Mouse (Mus musculus) cerebral cortex, adult 2 months (tissue): ENCODE results near the gene Olfr311.

Experiments
- WGBS: fragments of 180-500 bp; shearing (Covaris S2); methylation state at CpG from one replicate; pipeline ENCODE4 v1.1.7; 2018; 5-methylcytosine and 5-hydroxymethylcytosine counted together

Olfr311 gene

DNA sequence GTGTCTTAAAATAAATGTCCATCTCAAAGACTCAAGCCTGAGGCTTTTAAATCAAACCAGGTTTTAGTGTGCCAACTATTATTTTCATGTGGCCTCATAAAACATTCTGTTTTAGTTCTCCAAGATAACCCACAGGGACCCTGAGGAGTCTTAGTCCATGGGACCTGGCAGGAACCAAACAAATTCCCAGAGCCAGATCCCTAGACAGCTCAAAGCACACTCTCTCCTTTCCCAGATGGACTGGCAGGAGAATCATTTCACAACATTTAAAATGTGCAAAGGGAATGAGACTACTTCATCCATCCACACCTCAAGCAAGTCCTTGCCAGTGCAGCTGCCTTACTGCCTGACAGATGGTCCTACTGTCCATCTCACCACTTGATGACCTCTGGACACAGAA is at the start of gene Olfr311:
Gene Olfr311 (plus strand): TSS at position 301 of the 400 bp plus-strand sequence.

DNA sequence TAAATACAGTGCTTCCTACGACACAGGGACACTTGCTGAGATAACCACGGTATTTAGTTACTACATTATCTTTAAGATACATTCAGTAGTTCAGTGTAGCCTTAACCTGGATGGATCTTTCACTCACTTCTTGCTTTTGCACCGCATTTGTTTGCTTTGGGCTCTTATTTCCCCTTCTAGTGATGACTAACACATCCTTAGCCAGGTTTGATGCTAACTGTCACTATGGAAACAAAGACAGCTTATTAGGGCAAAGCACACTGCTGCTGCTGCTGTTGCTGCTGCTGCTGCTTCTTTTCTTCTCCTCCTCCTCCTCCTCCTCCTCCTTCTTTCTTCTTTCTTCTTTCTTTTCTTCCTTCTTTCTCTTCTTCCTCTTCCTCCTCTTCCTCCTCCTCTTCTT is 49.5 kb upstream of the Olfr311 start:
- WGBS = 34% methylated on average over 3 of the region's 3 CpGs

DNA sequence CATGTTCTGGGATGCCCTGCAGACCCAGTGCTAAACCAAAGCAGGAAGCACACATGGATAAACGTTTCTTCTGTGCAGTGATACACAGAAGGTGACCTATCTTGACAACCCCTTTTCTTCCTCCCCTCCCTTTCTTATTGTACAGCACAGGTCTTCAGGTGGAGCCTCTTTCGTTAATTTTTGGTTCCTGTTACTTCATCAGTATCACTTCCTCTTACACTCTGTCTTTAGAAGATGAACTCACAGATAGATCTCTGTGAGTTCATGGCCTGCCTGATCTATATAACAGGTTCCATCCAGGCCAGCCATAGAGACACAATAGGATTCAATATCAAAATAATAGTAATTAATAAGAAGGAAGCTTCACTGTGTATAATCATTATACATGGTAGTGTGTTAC is 49.0 kb upstream of the Olfr311 start:
- 61% methylated on average over 2 of the region's 2 CpGs for WGBS

DNA sequence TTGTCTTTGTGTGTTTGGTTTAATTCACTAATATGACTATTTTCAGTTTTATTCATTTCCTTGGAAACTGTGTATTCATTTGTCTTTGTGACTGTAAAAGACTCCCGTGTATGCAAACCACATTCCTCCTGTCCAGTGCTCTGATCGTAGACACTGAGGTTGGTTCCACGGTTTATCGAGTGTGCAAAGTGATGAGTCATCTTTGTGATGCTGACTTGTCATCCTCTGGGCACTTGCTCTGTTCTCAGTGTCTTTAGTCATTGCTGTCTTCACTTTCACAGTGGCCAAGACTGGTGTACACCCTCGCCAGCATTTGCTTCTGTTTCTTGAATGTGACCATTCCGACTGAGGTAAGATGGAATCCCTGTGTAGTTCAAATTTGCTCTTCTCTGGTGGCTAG is 48.4 kb upstream of the Olfr311 start:
- 79% methylated on average over 6 of the region's 6 CpGs for WGBS

DNA sequence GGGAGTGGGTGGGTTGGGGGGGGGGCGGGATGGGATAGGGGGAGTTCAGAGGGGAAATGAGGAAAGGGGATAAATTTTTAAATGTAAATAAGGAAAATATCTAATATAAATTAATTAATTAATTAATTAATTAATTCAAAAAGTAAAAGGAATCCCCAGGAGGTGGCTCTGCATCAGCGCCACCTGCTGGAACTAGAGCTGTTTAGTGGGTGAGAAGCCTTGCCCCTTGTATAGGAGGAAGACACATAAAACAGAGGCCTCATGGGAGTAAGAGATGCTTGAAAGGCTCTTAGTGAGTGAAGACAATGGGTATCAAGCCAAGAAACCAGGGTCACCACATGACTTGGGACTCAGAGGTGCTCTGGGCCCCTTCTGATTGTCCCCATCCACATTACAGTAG is 43.2 kb upstream of the Olfr311 start:
- WGBS = 89% methylated on average over 2 of the region's 2 CpGs

DNA sequence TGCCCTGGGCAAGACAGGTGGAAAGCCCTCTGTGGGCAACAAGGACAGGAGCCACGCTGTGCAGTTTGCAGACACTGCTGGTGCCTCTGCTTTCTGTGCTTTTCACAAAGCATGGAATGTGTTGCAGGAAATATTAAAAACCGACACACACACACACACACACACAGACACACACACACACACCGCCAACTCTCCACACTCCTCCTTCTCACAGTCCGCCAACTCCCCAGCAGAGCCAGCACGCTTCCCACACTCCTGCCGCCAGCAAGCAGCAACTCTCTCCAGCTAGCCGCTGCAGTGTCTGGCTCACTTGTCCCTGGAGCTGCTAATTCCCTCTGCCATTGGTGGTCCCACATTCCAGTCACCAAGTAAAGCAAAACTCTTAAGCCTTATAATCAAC is 42.2 kb upstream of the Olfr311 start:
- WGBS = 42% methylated on average over 7 of the region's 7 CpGs

DNA sequence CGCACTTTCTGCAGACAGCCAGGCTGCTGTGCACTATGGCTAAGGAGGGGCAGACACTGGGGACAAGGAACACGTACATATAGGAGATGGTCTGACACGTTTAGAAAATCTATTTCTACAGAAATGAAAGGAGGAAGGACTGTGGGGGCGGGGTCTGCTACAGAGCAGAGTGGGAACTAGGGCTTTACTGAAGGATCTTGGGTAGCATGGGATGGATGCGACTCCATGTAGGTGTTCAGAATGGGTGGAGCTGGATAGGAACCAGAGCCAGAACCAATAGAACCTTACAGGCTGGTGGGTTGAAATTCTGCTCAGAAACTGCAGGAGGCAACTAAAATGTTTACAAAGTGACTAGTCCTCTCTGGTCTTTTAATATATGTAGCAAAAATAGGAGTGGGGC is 39.3 kb upstream of the Olfr311 start:
- 52% methylated on average over 5 of the region's 5 CpGs for WGBS

DNA sequence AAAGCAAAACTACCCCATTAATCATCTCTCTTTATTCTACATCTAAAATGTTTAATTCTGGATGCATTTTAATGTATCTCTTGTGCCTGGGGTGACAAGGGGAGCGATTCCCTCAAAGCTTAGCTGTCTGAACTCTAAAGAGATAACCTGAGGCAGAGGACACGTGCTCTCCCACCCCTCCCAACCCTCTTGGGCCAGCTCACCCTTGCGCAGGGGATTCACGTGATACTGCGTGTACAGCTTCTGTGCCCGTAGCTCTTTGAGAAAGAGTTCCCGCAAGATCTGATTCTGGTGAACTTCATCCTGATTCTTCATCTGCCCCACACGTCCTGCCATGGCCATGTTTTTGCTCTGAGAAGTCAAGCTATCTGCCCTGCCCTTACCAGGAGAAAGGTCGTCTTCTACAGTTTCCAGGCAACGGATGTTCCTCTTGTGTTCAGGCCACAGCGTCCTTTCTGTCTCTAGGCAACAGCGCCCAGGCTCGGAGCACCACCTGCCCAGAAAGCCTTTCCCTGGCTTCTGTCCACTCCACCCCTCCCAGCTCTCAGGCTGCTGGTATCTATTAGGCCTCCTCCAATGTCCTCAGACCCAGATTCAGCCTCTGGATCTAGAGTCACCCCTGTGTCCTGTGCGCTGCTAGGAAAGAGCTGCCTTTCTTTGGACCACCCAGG is 37.4 kb upstream of the Olfr311 start, which contains the start of gene Fam183b:
Gene Fam183b (minus strand): TSS at position 403 of the 671 bp plus-strand sequence.
- 30% methylated on average over 14 of the region's 14 CpGs for WGBS

DNA sequence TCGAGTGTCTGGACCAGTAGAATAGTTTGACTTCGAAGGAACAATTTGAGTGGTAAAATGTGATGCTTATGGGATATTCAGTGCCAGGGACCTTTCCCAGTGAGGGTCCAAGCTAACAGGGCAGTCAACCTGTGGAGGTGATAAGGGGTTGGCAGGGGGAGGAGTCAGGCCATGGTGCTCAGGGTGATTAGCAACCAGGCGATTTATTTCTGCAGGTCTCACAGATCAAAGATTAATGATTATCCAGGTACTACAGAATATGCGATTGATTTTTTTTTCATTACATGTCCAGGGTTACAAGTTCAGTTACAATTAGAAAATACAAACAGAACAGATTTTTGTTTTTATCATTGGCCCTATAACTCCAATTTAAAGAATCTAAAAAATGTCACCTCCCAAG is 35.2 kb upstream of the Olfr311 start:
- 88% methylated on average over 4 of the region's 4 CpGs for WGBS

DNA sequence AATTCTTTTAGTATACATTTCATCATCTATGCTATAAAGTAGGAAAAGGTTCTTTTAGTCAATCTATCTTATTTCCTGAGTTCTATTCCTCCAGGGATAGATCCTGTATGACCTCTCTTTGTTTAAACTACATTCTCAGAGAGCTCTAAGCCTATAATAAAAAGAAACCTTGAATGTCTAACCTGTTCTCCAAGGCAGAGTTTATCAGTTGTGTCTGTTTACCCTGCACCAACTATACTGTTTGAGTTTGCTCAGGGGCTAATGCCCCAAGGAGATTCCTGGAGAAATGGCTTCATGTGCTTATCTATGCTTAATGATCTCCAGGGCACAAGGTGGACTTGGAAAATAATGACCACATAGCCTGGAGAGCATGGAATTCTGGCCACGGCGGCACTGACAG is 34.7 kb upstream of the Olfr311 start:
- 74% methylated on average over 2 of the region's 2 CpGs for WGBS

DNA sequence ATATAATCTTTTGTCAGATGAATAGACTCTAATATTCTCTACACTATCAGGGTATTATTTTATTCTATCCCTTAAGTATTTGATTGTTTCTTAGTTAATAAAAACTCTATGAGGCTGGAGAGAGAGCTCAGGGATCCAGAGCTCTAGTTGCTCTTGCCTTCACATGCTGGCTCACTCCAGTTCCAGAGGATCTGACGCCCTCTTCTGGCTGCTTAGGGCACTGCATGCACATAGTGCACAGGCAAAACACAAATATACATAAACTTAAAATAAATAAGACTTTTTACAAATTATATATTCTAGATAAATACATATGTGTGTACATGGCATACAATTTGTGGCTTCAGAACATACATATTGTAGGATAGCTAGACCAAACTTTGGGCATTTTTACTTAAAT is 27.1 kb upstream of the Olfr311 start:
- 5% methylated on average over 1 of the region's 1 CpGs for WGBS

DNA sequence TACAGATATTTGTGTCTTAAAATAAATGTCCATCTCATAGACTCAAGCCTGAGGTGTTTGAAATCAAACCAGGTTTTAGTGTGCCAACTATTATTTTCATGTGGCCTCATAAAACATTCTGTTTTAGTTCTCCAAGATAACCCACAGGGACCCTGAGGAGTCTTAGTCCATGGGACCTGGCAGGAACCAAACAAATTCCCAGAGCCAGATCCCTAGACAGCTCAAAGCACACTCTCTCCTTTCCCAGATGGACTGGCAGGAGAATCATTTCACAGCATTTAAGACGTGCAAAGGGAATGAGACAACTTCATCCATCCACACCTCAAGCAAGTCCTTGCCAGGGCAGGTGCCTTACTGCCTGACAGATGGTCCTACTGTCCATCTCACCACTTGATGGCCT is 24.4 kb upstream of the Olfr311 start, which contains the start of gene Olfr313:
Gene Olfr313 (plus strand): TSS at position 301 of the 400 bp plus-strand sequence.
- WGBS = 59% methylated on average over 1 of the region's 1 CpGs

DNA sequence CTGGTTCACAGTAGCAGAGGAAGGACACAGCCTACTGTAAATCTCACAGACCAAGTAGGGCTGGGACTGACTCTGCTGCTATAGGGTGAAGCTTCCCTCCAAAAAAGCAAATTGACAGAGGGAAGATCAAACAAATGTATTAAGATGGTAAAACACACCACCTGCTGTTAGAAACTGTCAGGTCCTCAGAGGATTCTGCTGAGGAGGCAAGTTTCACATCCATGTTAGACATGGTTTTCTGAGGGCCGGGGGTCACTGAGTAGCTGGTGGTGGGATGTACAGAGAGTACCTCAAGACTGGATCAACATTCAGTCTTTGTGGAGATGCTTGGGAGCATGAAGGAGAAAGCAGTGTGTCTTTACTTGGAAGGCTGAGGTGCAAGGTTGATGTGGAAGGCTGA is 23.4 kb upstream of the Olfr311 start:
- WGBS = 93% methylated on average over 1 of the region's 1 CpGs

DNA sequence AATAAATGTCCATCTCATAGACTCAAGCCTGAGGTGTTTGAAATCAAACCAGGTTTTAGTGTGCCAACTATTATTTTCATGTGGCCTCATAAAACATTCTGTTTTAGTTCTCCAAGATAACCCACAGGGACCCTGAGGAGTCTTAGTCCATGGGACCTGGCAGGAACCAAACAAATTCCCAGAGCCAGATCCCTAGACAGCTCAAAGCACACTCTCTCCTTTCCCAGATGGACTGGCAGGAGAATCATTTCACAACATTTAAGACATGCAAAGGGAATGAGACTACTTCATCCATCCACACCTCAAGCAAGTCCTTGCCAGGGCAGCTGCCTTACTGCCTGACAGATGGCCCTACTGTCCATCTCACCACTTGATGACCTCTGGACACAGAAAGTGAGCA is 10.1 kb upstream of the Olfr311 start, which contains the start of gene Olfr312:
Gene Olfr312 (plus strand): TSS at position 301 of the 400 bp plus-strand sequence.

DNA sequence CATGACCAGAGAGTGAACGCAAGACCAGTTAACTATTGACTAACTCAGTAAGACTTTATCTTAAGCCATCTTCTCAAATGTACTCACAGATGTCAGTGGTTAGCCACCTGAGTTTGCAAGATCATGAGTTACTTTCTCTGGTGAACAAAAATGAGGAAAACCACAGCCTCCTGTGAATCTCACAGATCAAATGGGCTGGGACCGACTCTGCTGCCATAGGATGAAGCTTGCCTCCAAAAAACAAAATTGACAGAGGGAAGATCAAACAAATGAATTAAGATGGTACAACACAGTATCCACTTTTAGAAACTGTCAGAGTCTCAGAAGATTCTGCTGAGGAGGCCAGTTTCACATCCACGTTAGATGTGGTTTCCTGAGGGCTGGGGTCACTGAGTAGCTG is 9.3 kb upstream of the Olfr311 start:
- WGBS = 86% methylated on average over 3 of the region's 3 CpGs

DNA sequence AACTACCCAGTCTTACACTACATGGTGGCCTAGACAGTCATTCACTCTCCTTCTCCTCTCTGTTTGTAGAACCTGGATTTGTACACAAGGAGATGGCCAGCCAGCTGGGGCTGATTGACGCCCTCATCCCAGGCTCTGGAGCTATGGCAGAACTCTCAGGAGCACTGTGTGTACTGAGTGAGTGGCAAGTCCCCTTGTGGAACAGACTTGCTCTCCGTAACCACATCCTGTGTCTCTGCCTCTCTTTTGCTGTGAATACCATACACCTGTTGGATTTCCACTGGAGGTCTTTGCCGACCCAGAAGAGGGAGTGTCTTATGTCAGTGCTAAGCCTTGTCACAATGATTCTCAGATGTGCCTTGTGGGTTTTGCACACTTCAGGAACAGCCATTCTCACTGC is 6.5 kb upstream of the Olfr311 start:
- 86% methylated on average over 3 of the region's 3 CpGs for WGBS

DNA sequence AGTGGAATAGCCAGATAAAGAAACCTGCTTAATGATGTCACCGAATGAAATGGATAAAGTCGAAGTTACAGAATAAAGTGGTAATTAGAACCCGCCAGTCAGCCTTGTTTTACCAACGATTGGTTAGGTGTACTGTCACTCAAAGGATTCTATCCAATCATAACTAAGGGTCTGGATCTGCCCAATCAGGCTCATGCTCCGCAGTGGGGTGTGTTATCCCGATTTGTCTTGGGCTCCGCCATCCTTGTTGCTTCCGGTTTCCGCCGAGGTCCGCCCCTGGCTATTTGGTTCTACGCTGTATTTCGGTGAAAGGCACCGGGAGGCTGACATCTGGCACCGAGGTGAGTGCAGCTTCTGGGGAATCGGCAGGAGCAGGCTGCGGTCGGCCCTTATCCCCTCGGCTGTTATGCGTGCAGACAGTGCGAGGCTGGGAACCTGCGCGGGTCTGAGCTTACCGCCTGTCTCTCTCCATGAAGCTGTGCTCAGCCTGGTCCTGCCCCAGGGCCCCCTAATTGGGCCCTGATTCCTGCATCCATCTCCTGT is 7.9 kb downstream of the Olfr311 start, which contains the start of gene Gm12258:
Gene Gm12258 (plus strand): TSS at position 240 of the 543 bp plus-strand sequence.
- WGBS = under 1% methylated on average over 24 of the region's 24 CpGs

DNA sequence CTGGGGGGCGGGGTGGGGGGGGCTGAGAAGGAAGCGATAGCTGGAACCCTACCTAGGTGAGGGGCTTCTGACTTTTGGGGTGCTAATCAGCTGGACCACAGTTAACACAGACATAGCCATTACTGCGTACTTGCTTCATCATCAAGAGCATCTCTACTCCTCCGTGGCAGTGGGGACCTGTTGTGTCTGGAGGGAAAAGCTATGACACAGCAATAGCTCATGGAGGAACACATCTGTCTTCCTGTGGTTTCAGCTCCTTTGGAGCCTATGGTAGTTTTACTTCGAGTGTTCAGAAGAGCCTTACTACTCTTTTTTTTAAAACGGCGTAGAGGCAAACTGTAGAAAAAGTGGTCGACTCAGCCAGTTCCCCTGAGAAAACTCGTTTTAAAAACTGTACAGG is 8.6 kb downstream of the Olfr311 start:
- WGBS = 26% methylated on average over 9 of the region's 9 CpGs

DNA sequence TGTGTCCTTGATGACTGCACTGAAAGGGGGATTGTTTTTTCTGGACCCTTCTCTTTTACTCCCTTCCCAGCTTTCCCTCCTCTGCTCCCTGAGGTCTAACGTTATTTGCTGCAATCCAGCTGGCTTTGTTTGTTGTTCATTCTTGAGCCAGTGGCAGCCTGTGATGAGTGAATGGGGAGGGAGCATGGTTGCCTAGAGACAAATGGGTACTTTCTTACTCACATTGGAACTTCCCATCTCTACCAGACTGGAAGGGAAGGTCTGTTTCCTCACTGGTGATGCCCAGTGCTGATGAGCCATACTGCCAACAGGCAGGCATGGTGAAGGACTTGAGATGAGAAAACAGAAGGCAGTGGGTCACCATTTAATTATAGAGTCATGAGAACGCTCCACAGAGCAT is 10.7 kb downstream of the Olfr311 start:
- WGBS = 53% methylated on average over 2 of the region's 2 CpGs

DNA sequence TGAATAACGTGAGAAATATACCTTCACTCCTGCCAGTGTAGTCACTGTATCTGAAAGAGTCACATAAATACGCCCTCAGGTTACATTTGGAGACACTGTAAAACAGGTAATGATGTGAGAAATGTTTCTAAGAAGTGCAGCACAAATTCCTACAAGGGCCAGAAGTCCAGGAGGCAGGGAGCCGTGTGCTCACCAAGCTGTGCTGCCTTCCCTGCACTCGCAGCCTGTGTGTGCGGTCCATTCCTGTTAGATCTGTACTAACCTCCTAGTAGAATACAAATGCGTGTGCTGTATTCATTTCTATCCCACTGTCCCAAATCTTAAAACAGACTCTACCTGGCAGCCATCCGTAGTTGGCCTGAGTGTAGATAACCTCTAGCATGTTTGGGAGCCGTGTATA is 21.7 kb downstream of the Olfr311 start:
- over 99% methylated on average over 8 of the region's 8 CpGs for WGBS

DNA sequence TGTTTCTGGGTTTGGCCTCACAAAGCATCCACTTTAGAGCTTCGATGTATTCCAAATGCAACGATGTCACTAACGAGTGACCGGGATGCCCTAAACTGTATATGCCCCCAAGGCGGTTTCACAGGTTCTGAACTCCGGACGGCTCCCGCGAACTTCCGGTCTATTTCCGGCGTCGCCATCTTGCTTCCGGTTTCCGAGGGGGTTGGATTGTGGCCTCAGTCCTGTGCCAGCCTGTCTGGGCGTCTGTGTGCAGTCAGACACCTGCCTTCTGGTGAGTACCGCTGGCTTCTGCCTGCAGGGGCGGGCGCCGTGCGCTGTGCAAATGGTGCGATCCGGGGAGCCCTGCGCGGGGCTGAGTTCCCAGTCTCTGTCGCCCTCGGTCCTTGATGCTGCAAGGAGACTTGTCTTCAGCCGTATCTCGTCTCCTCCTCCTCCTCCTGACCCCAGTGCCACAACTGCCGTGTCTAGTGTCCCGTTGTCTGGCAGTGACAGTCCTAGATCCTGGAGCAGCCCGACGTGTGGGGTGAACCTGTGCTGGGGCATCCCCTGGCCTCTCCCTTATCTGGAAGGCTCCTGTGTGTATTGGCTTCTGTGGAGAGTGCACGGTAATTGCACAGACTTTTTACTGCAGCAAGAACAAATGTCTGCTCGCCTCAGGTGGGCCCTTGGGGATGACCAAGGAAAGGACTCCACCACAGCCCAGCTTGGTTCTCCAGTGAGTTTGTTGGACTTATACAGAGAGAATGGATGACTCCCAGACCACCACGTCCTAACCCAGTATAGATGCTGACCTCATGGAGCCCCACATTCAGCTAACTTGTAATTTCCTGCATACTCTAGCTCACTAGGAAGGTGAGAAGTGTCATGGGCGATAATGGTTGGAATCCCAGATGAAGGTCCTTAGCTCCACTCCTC is 28.2 kb downstream of the Olfr311 start, which contains the start of gene 2810021J22Rik:
Gene 2810021J22Rik (plus strand): TSS at position 178 of the 915 bp plus-strand sequence.
- WGBS = 3% methylated on average over 37 of the region's 37 CpGs

DNA sequence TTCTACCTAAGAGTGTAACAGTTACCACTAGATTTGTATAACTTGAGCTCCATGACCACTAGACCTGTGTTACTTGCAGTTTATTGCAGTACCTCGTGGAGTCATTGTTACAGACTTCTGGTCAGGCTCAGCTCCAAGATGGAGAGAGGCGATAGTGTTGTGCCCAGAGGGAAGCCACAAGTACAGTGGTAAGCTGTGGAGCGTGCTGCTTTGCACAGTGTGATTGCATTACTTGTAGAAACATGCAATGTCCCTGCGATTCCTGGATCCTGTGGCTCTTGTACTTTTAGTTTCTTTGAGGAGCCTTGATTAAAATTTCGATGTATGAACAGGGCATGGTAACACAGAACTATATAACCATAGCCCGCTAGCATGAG is 28.9 kb downstream of the Olfr311 start:
- 77% methylated on average over 6 of the region's 6 CpGs for WGBS

DNA sequence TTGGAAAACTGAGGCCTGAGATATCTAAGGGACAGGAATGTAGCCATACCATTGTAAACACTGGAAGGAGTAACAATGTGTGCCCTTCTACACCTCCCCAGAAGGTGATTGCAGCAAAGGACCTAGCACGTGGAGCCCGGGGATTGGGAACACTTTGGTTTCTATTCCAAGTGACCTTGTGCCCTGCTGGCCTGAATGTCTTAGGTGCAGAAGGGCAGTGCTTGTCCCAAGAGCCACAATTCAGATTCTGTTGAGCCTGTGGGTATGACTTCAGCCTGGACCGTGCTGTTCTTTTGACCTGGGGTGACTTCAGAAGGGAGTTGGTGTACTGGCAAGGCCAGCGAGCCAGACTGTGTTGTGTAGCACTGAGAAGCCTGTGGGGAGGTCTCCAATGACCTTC is 31.9 kb downstream of the Olfr311 start:
- WGBS = 91% methylated on average over 4 of the region's 4 CpGs
